Mouse (Mus musculus) spleen, postnatal 36 days (tissue): ENCODE results near the gene Ten1.

Source experiments
- DNase-seq, 2 experiments: peaks; one replicate each; pipeline ENCODE4 v3.0.0; 2022; ENCODE audit warnings: low spot score in 2 of 2, mixed read lengths in 1 of 2

Ten1 gene

GRCm38 (mm10) chr11:116198639-116199531 lies at the start of gene Ten1, which contains the start of gene Acox1:
Ten1 (plus strand) TSS chr11:116198855.
Acox1 (minus strand) TSS chr11:116199045.
- DNase-seq, result peak; percentile 90 to 94

GRCm38 (mm10) chr11:116149341-116149740 lies 49.3 kb upstream of the Ten1 start:
- DNase-seq, result no peak

GRCm38 (mm10) chr11:116150960-116151359 lies 47.7 kb upstream of the Ten1 start:
- DNase-seq, result peak; percentile 43 to 64

GRCm38 (mm10) chr11:116161312-116161711 lies 37.3 kb upstream of the Ten1 start:
- DNase-seq, result no peak

GRCm38 (mm10) chr11:116162146-116162545 lies 36.5 kb upstream of the Ten1 start:
- DNase-seq, result no peak

GRCm38 (mm10) chr11:116163002-116163401 lies 35.7 kb upstream of the Ten1 start:
- DNase-seq, result no peak

GRCm38 (mm10) chr11:116167232-116167631 lies 31.4 kb upstream of the Ten1 start:
- no peak for DNase-seq

- peak; percentile 95 for DNase-seq
These were observed 30.7 kb upstream of the Ten1 start, which contains the start of gene Fbf1 for GRCm38 (mm10) chr11:116167884-116168439. Fbf1 (minus strand) TSS chr11:116168166.

GRCm38 (mm10) chr11:116169214-116169613 lies 29.4 kb upstream of the Ten1 start:
- DNase-seq, result no peak

GRCm38 (mm10) chr11:116170003-116170800 lies 28.5 kb upstream of the Ten1 start:
- no peak for DNase-seq

GRCm38 (mm10) chr11:116171959-116172358 lies 26.7 kb upstream of the Ten1 start:
- no peak for DNase-seq

GRCm38 (mm10) chr11:116174775-116175448 lies 23.7 kb upstream of the Ten1 start:
- no peak for DNase-seq

GRCm38 (mm10) chr11:116176010-116176409 lies 22.6 kb upstream of the Ten1 start:
- DNase-seq, result no peak

GRCm38 (mm10) chr11:116178411-116179121 lies 20.1 kb upstream of the Ten1 start:
- no peak for DNase-seq

GRCm38 (mm10) chr11:116185836-116186235 lies 12.8 kb upstream of the Ten1 start:
- no peak for DNase-seq

GRCm38 (mm10) chr11:116186360-116186759 lies 12.3 kb upstream of the Ten1 start:
- DNase-seq, result no peak

GRCm38 (mm10) chr11:116187226-116187930 lies 11.3 kb upstream of the Ten1 start:
- DNase-seq, result no peak

- no peak for DNase-seq
These were observed 4.0 kb upstream of the Ten1 start for GRCm38 (mm10) chr11:116194619-116195018.

- no peak for DNase-seq
These were observed 3.4 kb upstream of the Ten1 start for GRCm38 (mm10) chr11:116195252-116195651.

- DNase-seq, result no peak
These were observed 2.3 kb upstream of the Ten1 start for GRCm38 (mm10) chr11:116196336-116196735.
